ENCODE assay signal across 8 mouse cellular contexts in the genomic region with DNA sequence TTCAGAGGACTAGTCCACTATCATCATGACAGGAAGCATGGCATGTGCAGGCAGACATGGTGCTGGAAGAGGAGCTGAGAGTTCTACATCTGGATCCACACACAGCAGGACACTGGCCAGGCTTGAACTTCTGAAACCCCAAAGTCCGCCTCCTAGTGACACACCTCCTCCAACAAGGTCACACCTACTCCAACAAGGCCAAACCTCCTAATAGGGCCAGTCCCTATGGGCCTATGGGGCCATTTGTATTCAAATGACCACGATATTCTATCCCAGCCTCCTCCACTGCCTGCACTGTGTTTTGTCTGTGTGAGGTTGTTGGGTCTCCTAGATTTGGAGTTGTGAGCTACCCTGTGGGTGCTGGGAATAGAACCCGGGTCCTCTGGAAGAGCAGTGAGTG. TPM values are rescaled to one million over a fixed set of nuclear protein-coding genes. Genes with fewer than 3 reads are reported as not detected.
DNase-seq lines count a peak whose midpoint lies in the region; ATAC-seq lines count a peak whose summit lies in the region.

No protein-coding gene starts in this region.

- H3K9ac ChIP-seq in kidney, embryonic 14.5 days (ENCODE audit: low read depth, low read length), result no peak overlapping the region
- H3K9ac ChIP-seq in hindbrain, embryonic 14.5 days, result no peak overlapping the region
- no peak overlapping the region for H3K9ac ChIP-seq in midbrain, embryonic 16.5 days (ENCODE audit: low read depth, low read length)

- peak overlapping the region; percentile 22; the same call in 1 of the 2 replicates for H3K4me2 ChIP-seq in kidney, embryonic 14.5 days (replicated peaks; ENCODE audit: low read depth, low read length)
- H3K4me2 ChIP-seq in hindbrain, embryonic 14.5 days (replicated peaks), result peak overlapping the region; percentile 43
- H3K4me2 ChIP-seq in midbrain, embryonic 16.5 days (ENCODE audit: low read length), result peak overlapping the region; percentile 58

- H3K27ac ChIP-seq in kidney, embryonic 14.5 days (ENCODE audit: low read depth, low read length), result no peak overlapping the region
- H3K27ac ChIP-seq in hindbrain, embryonic 14.5 days, result peak overlapping the region; percentile 53; the same call in 1 of the 2 replicates
- peak overlapping the region; percentile 77 for H3K27ac ChIP-seq in midbrain, embryonic 16.5 days (ENCODE audit: low read length)

- ATAC-seq in kidney, embryonic 14.5 days (ENCODE audit: low FRiP score, low TSS enrichment), result peak; percentile 14
- ATAC-seq in hindbrain, embryonic 14.5 days (ENCODE audit: low FRiP score), result no peak
- ATAC-seq in midbrain, embryonic 16.5 days, result peak; percentile 30; the same call in 1 of the 2 replicates

- H3K9me3 ChIP-seq in kidney, embryonic 14.5 days (ENCODE audit: control insufficient read depth, low read length), result peaks cover 3% of the 10 kb centered on the region; the same call in 1 of the 2 replicates
- H3K9me3 ChIP-seq in hindbrain, embryonic 14.5 days (ENCODE audit: control insufficient read depth, low read length), result peaks cover 2% of the 10 kb centered on the region; the same call in 1 of the 2 replicates
- no peaks in the 10 kb centered on the region; the same call in 1 of the 2 replicates for H3K9me3 ChIP-seq in midbrain, embryonic 16.5 days (replicated peaks; ENCODE audit: control insufficient read depth, low read length, poor library complexity, severe bottlenecking)

- 81% methylated on average over 3 of the region's 3 CpGs for WGBS in kidney, embryonic 14.5 days
- WGBS in hindbrain, embryonic 14.5 days, result 77% methylated on average over 3 of the region's 3 CpGs
- WGBS in midbrain, embryonic 16.5 days, result 85% methylated on average over 3 of the region's 3 CpGs

- H3K4me1 ChIP-seq in kidney, embryonic 14.5 days (ENCODE audit: control insufficient read depth, insufficient read depth, low read length), result peaks cover 6% of the 10 kb centered on the region; the same call in 1 of the 2 replicates
- H3K4me1 ChIP-seq in hindbrain, embryonic 14.5 days (replicated peaks; ENCODE audit: control insufficient read depth, insufficient read depth, low read length), result peaks cover 5% of the 10 kb centered on the region; the same call in 1 of the 2 replicates
- peaks cover 10% of the 10 kb centered on the region for H3K4me1 ChIP-seq in midbrain, embryonic 16.5 days (ENCODE audit: control insufficient read depth, insufficient read depth, low read length)

- no peak for DNase-seq in kidney, postnatal 14 days
- DNase-seq in adipocyte (ENCODE audit: low spot score), result peak; percentile 29
- no peak for DNase-seq in hindbrain, embryonic 14.5 days (ENCODE audit: low spot score)
- no peak for DNase-seq in adrenal gland, postnatal 36 days
- no peak for DNase-seq in gastrocnemius, adult 8-10 months (ENCODE audit: low spot score in 2 of 2)
- no peak for DNase-seq in adrenal gland, postnatal 14 days

- H3K27me3 ChIP-seq in kidney, embryonic 14.5 days (ENCODE audit: control insufficient read depth, insufficient read depth, low read length), result no peaks in the 10 kb centered on the region
- H3K27me3 ChIP-seq in hindbrain, embryonic 14.5 days (ENCODE audit: control insufficient read depth, insufficient read depth, low read length), result no peaks in the 10 kb centered on the region
- H3K27me3 ChIP-seq in midbrain, embryonic 16.5 days (ENCODE audit: control insufficient read depth, insufficient read depth, low read depth, low read length), result peaks cover 5% of the 10 kb centered on the region

- peak overlapping the region; percentile 86; the same call in 1 of the 2 replicates for H3K4me3 ChIP-seq in kidney, embryonic 14.5 days (ENCODE audit: low read length)
- H3K4me3 ChIP-seq in hindbrain, embryonic 14.5 days (replicated peaks; ENCODE audit: low read length), result peak overlapping the region; percentile 84
- H3K4me3 ChIP-seq in midbrain, embryonic 16.5 days (ENCODE audit: low read depth, low read length), result peak overlapping the region; percentile 82

- H3K36me3 ChIP-seq in kidney, embryonic 14.5 days (ENCODE audit: control insufficient read depth, insufficient read depth, low read length), result peaks cover 23% of the 10 kb centered on the region
- H3K36me3 ChIP-seq in hindbrain, embryonic 14.5 days (replicated peaks; ENCODE audit: control insufficient read depth, insufficient read depth), result peaks cover 30% of the 10 kb centered on the region
- peaks cover 16% of the 10 kb centered on the region for H3K36me3 ChIP-seq in midbrain, embryonic 16.5 days (ENCODE audit: control insufficient read depth, insufficient read depth, low read length)

RNA-seq across cellular contexts. Expression of gene Hsbp1, which starts 0.7 kb away (rescaled TPM):
- polyA plus RNA-seq in kidney, embryonic 14.5 days (2014; fragmentation: Nextera tagmentation; extraction: Ambion mirVana), result 305 and 387 TPM in 2 replicates
- polyA plus RNA-seq in hindbrain, embryonic 14.5 days (2014; fragmentation: Nextera tagmentation; extraction: Ambion mirVana), result 741 and 743 TPM in 2 replicates
- polyA plus RNA-seq in midbrain, embryonic 16.5 days (2015; fragmentation: Nextera tagmentation; extraction: Ambion mirVana), result 860 and 970 TPM in 2 replicates
- 100 to 1,000 TPM; 199 to 210 TPM for total RNA-seq in adrenal gland, postnatal 36 days (2021)
- total RNA-seq in gastrocnemius, adult 8-10 months (2022), result 100 to 1,000 TPM; 133 to 148 (median 143) TPM
- total RNA-seq in adrenal gland, postnatal 14 days (2021), result 160 and 163 TPM in 2 replicates

RNA-seq across cellular contexts. Expression of gene Mlycd, which starts 51.1 kb away (rescaled TPM):
- polyA plus RNA-seq in kidney, embryonic 14.5 days (2014; fragmentation: Nextera tagmentation; extraction: Ambion mirVana), result 10.8 and 12.1 TPM in 2 replicates
- 17.8 and 20.2 TPM in 2 replicates for polyA plus RNA-seq in hindbrain, embryonic 14.5 days (2014; fragmentation: Nextera tagmentation; extraction: Ambion mirVana)
- 13.9 and 15.0 TPM in 2 replicates for polyA plus RNA-seq in midbrain, embryonic 16.5 days (2015; fragmentation: Nextera tagmentation; extraction: Ambion mirVana)
- 10 to 100 TPM; 42.2 to 57.9 TPM for total RNA-seq in adrenal gland, postnatal 36 days (2021)
- 100 to 1,000 TPM in 1 of 4 experiments, 10 to 100 TPM in 3; 83.6 to 123 (median 95.6) TPM for total RNA-seq in gastrocnemius, adult 8-10 months (2022)
- 58.0 and 66.5 TPM in 2 replicates for total RNA-seq in adrenal gland, postnatal 14 days (2021)
